Mouse (Mus musculus): ENCODE measurements around the gene Zfp408. TPM values are rescaled to one million over a fixed set of nuclear protein-coding genes. Genes with fewer than 3 reads are reported as not detected.

Zfp408 gene
- polyA plus RNA-seq, 1 experiment from 2014 or later: 6.3 TPM

DNA sequence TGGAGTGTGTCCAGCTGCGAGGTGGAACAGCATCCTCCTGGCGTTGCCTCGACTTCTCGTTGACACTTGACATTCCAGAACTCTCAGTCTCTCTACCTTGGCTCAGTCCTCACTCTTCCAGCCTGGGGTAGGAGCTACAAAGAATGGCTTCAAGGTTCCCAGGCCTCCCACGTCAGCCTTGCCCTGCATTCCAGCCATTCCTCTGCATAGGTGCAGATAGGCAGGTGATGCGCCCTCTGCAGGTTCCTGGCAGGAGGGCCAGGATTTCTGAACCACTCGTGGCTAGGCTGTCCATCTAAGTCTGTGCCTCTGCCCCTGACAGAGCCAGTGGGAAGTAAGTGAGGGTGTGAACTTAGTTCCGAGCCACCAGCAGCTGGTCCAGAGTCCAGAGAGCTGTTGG, 7.2 kb upstream of the Zfp408 start:
- peaks cover 5% of the 10 kb centered on the region; the same call in 1 of the 2 replicates for H3K4me1 ChIP-seq (ENCODE audit: control insufficient read depth, insufficient read depth, low read length)
- peaks cover 5% of the 10 kb centered on the region for H3K36me3 ChIP-seq (ENCODE audit: control insufficient read depth, insufficient read depth, low read length)
- H3K4me3 ChIP-seq (ENCODE audit: low read depth, low read length): no peak overlapping the region
- no peaks in the 10 kb centered on the region for H3K27me3 ChIP-seq (ENCODE audit: control insufficient read depth, insufficient read depth, low read length)
- H3K9me3 ChIP-seq (ENCODE audit: control insufficient read depth, low read length): no peaks in the 10 kb centered on the region
- no peak overlapping the region for H3K9ac ChIP-seq (ENCODE audit: low read length)
- DNase-seq (ENCODE audit: low spot score, missing footprints) (no peak), ATAC-seq (ENCODE audit: low FRiP score) (no peak)
- H3K27ac ChIP-seq (ENCODE audit: low read depth, low read length): no peak overlapping the region
- WGBS: 70% methylated on average over 8 of the region's 8 CpGs
- no peak overlapping the region for H3K4me2 ChIP-seq

DNA sequence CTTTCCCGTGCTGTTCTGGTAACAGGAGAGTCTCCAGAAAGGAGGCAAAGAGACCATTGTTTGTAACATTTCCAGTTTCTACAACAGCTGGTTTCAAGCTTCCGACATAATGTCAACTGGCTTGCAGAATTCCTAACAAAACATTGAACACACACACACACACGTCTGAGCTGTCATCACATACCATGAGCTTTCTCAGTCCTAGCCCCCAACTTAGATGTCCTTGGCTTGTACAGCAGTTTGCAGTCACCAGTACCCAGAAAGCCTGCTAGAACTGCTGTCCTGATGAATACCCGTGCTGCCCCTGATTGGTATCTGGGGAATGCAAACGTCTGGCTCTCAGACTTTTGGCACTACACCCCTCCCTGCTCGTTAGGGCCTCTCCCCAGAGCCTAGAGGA, 6.2 kb upstream of the Zfp408 start:
- no peak for ATAC-seq (ENCODE audit: low FRiP score)
- Histone ChIP-seq H3K4me3 (ENCODE audit: low read depth, low read length) (no peak overlapping the region), H3K36me3 (ENCODE audit: control insufficient read depth, insufficient read depth, low read length) (peaks cover 5% of the 10 kb centered on the region), H3K4me2 (no peak overlapping the region), H3K27ac (ENCODE audit: low read depth, low read length) (no peak overlapping the region), H3K9me3 (ENCODE audit: control insufficient read depth, low read length) (no peaks in the 10 kb centered on the region), H3K27me3 (ENCODE audit: control insufficient read depth, insufficient read depth, low read length) (no peaks in the 10 kb centered on the region), H3K4me1 (ENCODE audit: control insufficient read depth, insufficient read depth, low read length) (peaks cover 9% of the 10 kb centered on the region; the same call in 1 of the 2 replicates), H3K9ac (ENCODE audit: low read length) (no peak overlapping the region)
- WGBS: 87% methylated on average over 6 of the region's 6 CpGs
- no peak for DNase-seq (ENCODE audit: low spot score, missing footprints)

DNA sequence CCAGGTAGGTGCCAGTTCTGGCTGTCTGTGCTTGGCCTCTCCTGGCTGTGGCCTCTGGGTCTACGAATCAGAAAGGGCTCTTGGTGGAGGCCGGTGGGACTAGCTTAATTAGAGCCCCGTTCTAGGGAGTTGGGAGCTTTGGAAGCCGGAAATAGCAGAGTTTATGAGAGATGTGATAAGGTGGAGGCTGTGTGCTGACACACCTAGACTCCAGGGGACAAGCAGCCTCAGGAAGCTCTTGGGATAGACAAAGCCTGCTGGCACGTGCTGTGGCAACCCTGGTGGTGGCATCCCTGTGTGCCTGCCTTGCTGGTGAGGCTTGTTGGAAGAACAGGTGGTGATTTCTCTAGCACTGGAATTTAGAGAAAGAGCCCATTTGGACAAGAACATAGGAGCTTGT, 5.8 kb upstream of the Zfp408 start:
- 97% methylated on average over 5 of the region's 5 CpGs for WGBS
- peaks cover 5% of the 10 kb centered on the region for H3K36me3 ChIP-seq (ENCODE audit: control insufficient read depth, insufficient read depth, low read length)
- ATAC-seq (ENCODE audit: low FRiP score): no peak
- no peak overlapping the region for H3K9ac ChIP-seq (ENCODE audit: low read length)
- no peak overlapping the region for H3K4me3 ChIP-seq (ENCODE audit: low read depth, low read length)
- H3K4me1 ChIP-seq (ENCODE audit: control insufficient read depth, insufficient read depth, low read length): peaks cover 12% of the 10 kb centered on the region
- H3K9me3 ChIP-seq (ENCODE audit: control insufficient read depth, low read length): no peaks in the 10 kb centered on the region
- DNase-seq (ENCODE audit: low spot score, missing footprints): no peak
- no peak overlapping the region for H3K4me2 ChIP-seq
- no peaks in the 10 kb centered on the region for H3K27me3 ChIP-seq (ENCODE audit: control insufficient read depth, insufficient read depth, low read length)
- no peak overlapping the region for H3K27ac ChIP-seq (ENCODE audit: low read depth, low read length)

DNA sequence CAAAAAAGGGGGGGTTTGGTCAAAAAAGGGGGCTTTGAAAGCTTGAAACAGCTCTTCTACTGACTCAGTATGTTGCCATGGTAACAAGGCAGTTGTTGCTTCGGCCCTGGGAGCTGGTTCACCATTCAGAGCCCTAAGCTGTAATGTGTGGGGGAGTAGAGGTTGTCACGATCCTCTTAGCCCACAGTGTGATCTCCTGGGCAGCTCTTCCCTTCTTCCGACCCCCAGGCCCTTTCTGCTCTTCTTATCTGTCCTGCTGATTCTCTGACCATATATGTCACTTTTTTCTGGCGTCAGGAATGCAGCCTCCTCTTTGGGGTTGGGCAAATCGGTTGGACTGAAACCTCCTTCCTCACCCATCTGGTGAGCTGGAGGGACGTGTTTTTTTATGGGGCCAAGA, 3.3 kb upstream of the Zfp408 start:
- peaks cover 4% of the 10 kb centered on the region for H3K36me3 ChIP-seq (ENCODE audit: control insufficient read depth, insufficient read depth, low read length)

DNA sequence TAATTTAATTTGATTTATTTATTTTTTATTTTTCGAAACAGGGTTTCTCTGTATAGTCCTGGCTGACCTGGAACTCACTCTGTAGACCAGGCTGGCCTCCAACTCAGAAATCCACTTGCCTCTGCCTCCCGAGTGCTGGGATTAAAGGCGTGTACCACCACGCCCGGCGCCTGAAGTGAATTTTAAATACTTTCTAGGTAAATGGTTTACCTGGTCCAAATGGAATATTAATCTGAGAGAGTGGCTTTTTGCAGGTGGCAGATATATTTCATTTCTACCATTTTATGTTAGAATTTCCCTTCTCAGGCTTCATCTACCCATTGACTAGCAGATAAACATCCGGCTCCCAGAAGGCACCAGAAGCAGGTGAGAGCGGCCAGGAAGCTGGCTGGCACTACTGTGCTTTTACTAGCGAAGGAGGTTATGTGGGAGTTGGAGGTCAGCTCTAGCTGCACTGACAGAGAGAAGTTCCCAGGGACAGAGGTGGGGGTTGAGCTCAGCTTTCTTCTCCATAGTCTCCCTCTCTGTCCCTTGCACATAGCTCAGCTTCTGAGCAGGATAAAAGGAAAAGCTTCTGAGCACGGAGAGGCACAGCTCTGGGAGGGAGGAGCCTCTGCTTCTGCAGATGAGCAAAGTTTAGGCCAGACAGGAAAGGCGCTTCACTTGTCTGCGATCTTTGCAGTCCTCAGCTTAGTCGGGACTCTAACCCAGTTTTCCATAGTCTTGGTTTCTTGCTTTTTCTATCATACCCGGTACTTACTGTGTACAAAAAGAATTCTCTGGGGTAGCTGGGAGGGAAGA, 2.1 kb upstream of the Zfp408 start:
- ATAC-seq (ENCODE audit: low FRiP score): no peak
- Histone ChIP-seq H3K27ac (ENCODE audit: low read depth, low read length) (no peak overlapping the region), H3K4me1 (ENCODE audit: control insufficient read depth, insufficient read depth, low read length) (peaks cover 19% of the 10 kb centered on the region), H3K9ac (ENCODE audit: low read length) (no peak overlapping the region), H3K4me3 (ENCODE audit: low read depth, low read length) (no peak overlapping the region), H3K36me3 (ENCODE audit: control insufficient read depth, insufficient read depth, low read length) (peaks cover 14% of the 10 kb centered on the region; the same call in 1 of the 2 replicates), H3K9me3 (ENCODE audit: control insufficient read depth, low read length) (no peaks in the 10 kb centered on the region), H3K4me2 (no peak overlapping the region), H3K27me3 (ENCODE audit: control insufficient read depth, insufficient read depth, low read length) (no peaks in the 10 kb centered on the region)
- WGBS: 88% methylated on average over 14 of the region's 14 CpGs
- no peak for DNase-seq (ENCODE audit: low spot score, missing footprints)

More for the DNA sequence above, 3.3 kb upstream of the Zfp408 start:
- DNase-seq (ENCODE audit: low spot score, missing footprints) (no peak), ATAC-seq (ENCODE audit: low FRiP score) (no peak)
- no peaks in the 10 kb centered on the region for H3K9me3 ChIP-seq (ENCODE audit: control insufficient read depth, low read length)
- no peak overlapping the region for H3K4me3 ChIP-seq (ENCODE audit: low read depth, low read length)
- WGBS: 43% methylated on average over 6 of the region's 6 CpGs
- no peaks in the 10 kb centered on the region for H3K27me3 ChIP-seq (ENCODE audit: control insufficient read depth, insufficient read depth, low read length)
- peaks cover 19% of the 10 kb centered on the region for H3K4me1 ChIP-seq (ENCODE audit: control insufficient read depth, insufficient read depth, low read length)
- H3K4me2 ChIP-seq: no peak overlapping the region
- H3K9ac ChIP-seq (ENCODE audit: low read length): no peak overlapping the region
- H3K27ac ChIP-seq (ENCODE audit: low read depth, low read length): no peak overlapping the region

DNA sequence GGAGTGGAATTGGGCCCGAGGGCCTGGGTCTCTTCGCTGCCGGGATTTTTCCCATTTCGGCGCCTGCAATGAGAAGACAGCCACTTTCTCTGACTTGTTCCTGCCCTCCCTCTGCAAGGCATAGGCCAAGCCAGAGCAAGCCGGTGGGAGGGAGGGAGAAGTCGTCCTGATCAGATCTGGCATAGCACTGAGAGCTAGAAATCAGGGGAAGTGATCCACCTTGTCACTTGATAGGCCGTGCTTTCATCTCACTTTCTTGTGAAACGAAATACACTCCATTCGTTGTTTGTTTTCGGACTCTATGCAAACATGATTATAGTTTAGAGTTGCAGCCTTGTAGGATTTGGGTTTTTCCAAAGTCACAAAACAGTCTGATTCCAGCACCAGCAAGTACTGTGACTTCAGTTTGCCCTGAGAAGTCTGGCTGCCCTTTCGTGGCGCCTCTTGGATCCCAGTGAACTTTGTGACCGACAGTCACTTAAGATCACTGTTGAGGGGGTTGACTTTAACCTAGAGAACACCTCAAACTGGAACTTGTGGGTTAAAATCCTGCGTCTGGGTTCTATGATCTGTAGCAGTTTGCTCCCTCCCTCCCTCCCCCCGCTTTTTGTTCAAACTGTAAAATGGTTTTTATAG, 887 bp upstream of the Zfp408 start:
- ATAC-seq (ENCODE audit: low FRiP score): peak; percentile 69
- Histone ChIP-seq H3K9me3 (ENCODE audit: control insufficient read depth, low read length) (no peaks in the 10 kb centered on the region), H3K9ac (ENCODE audit: low read length) (peak overlapping the region; percentile 69), H3K27ac (ENCODE audit: low read depth, low read length) (0 out of 2 replicates have a peak overlapping the region, but pooled peaks have one; percentile 15), H3K4me2 (peak overlapping the region; percentile 71), H3K36me3 (ENCODE audit: control insufficient read depth, insufficient read depth, low read length) (peaks cover 22% of the 10 kb centered on the region; the same call in 1 of the 2 replicates), H3K4me3 (ENCODE audit: low read depth, low read length) (peak overlapping the region; percentile 84), H3K27me3 (ENCODE audit: control insufficient read depth, insufficient read depth, low read length) (no peaks in the 10 kb centered on the region), H3K4me1 (ENCODE audit: control insufficient read depth, insufficient read depth, low read length) (peaks cover 19% of the 10 kb centered on the region)
- WGBS: 18% methylated on average over 16 of the region's 16 CpGs
- DNase-seq (ENCODE audit: low spot score, missing footprints): no peak

DNA sequence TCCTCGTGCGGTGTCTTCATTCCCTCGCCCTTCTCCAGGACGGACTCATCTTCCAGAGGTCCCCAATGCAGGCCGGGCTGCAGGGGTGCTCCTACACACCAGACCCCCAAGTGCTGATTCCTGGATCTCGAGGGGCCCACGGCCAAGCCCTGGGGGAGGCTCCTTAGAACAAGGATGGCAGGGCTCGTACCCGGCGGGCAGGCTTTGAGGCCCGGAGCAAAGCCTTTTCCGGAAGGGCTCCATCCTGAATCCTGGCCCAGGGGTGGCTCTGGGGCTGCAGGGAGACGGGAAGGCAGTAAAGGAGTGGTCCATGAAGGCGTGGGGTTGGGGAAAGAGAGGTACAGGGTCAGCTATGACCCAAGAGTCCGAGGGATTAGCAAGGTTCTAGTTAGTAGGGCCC, 439 bp downstream of the Zfp408 start:
- ATAC-seq (ENCODE audit: low FRiP score): no peak
- Histone ChIP-seq H3K9me3 (ENCODE audit: control insufficient read depth, low read length) (no peaks in the 10 kb centered on the region), H3K36me3 (ENCODE audit: control insufficient read depth, insufficient read depth, low read length) (peaks cover 30% of the 10 kb centered on the region; the same call in 1 of the 2 replicates), H3K27ac (ENCODE audit: low read depth, low read length) (no peak overlapping the region), H3K9ac (ENCODE audit: low read length) (peak overlapping the region; percentile 92), H3K4me2 (peak overlapping the region; percentile 99), H3K4me3 (ENCODE audit: low read depth, low read length) (peak overlapping the region; percentile 84), H3K4me1 (ENCODE audit: control insufficient read depth, insufficient read depth, low read length) (peaks cover 19% of the 10 kb centered on the region), H3K27me3 (ENCODE audit: control insufficient read depth, insufficient read depth, low read length) (no peaks in the 10 kb centered on the region)
- DNase-seq (ENCODE audit: low spot score, missing footprints): peak; percentile 85
- WGBS: 6% methylated on average over 15 of the region's 15 CpGs

DNA sequence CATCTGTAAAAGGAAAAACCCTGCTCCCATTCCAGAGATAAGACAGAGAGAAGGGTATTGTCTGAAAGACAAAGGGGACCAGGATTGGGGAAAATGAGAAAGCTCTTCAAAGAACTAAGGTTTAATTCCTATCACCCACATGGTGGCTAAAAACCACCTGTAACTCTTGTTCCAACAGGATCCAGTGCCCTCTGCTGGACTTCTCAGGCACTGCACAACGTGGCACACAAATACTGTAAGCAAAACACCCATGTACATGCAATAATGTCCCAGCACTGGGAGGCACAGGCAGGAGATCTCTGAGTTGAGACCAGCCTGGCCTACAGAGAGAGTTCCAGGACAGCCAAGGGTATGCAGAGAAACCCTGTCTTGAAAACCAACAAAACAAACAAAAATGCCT, 2.9 kb downstream of the Zfp408 start:
- H3K9me3 ChIP-seq (ENCODE audit: control insufficient read depth, low read length): no peaks in the 10 kb centered on the region
- peaks cover 31% of the 10 kb centered on the region; the same call in 1 of the 2 replicates for H3K36me3 ChIP-seq (ENCODE audit: control insufficient read depth, insufficient read depth, low read length)
- H3K4me2 ChIP-seq: no peak overlapping the region
- 30% methylated on average over 1 of the region's 1 CpGs for WGBS
- no peak for ATAC-seq (ENCODE audit: low FRiP score)
- no peak overlapping the region for H3K9ac ChIP-seq (ENCODE audit: low read length)
- H3K27ac ChIP-seq (ENCODE audit: low read depth, low read length): no peak overlapping the region
- peak; percentile 92 for DNase-seq (ENCODE audit: low spot score, missing footprints)
- H3K27me3 ChIP-seq (ENCODE audit: control insufficient read depth, insufficient read depth, low read length): no peaks in the 10 kb centered on the region
- no peak overlapping the region for H3K4me3 ChIP-seq (ENCODE audit: low read depth, low read length)
- peaks cover 14% of the 10 kb centered on the region for H3K4me1 ChIP-seq (ENCODE audit: control insufficient read depth, insufficient read depth, low read length)

DNA sequence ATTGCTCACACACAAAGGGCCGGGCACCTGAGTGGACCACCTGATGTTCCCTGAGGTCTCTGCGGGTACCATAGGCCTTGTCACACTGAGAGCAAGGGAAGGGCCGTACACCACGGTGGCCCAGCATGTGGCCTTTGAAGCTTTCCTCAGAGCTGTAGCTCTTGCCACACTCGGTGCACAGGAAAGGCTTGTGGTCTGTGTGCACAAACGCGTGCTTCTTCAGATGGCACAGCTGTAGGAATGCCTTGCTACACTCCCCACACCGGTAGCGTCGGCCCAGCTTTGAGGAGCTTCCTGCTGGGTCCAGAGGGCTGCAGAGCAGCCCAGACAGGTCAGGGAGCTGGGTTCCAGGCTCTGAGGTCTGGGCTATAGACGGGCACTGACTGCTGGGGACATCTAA, 3.8 kb downstream of the Zfp408 start:
- ATAC-seq (ENCODE audit: low FRiP score) (no peak), DNase-seq (ENCODE audit: low spot score, missing footprints) (no peak)
- WGBS: 95% methylated on average over 11 of the region's 11 CpGs
- Histone ChIP-seq H3K9ac (ENCODE audit: low read length) (no peak overlapping the region), H3K9me3 (ENCODE audit: control insufficient read depth, low read length) (no peaks in the 10 kb centered on the region), H3K4me1 (ENCODE audit: control insufficient read depth, insufficient read depth, low read length) (peaks cover 10% of the 10 kb centered on the region), H3K27me3 (ENCODE audit: control insufficient read depth, insufficient read depth, low read length) (no peaks in the 10 kb centered on the region), H3K27ac (ENCODE audit: low read depth, low read length) (no peak overlapping the region), H3K36me3 (ENCODE audit: control insufficient read depth, insufficient read depth, low read length) (peaks cover 31% of the 10 kb centered on the region; the same call in 1 of the 2 replicates), H3K4me3 (ENCODE audit: low read depth, low read length) (no peak overlapping the region), H3K4me2 (no peak overlapping the region)
